In the genomic region with DNA sequence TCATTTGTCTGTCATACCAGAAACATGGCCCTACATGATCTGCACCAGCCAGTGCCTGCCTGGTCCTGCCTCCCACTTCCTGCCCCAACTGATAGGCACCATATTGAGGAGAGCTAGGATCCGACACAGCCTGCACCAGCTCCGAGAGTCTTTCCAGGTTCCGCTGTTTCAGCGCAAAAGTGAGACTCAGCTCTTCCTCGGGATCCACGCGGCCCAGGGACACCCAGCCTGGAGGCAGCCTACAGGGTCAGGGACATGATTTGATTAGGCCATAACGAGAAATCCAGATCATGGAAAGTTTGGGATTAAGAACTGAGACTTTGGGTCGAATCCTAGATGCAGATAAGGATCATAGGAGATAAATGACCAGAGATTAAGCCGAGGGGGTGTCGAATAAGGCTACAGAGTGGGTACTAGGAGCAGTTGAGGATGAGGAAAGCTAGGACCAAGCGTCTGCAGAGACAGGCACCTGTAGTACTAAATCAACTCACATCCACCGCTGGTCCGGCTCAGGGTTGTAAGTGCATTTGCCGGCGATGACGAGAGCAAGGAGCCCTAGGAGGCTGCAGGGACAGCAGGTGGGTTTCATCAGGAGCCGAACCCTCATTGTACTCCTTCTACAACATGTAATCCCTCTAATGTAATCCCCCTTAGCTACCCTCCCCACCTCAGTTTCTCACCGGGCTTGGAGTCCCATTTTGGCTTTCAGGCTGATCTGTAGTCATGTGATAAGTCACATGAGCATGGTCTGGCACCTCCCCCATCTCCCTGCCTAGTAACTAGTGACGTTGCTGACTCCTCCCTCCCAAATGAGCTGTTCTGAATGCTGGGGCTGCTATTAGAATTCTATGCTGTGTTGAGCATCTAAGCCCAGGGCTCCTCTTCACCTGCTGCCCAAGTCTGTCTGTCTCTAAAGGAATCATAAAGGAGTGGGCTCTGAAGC, we compare ENCODE assay signal across 8 mouse cellular contexts. TPM values are rescaled to one million over a fixed set of nuclear protein-coding genes. Genes with fewer than 3 reads are reported as not detected.
DNase-seq lines count a peak whose midpoint lies in the region; ATAC-seq and TF ChIP-seq lines count a peak whose summit lies in the region.

A gene (minus strand): TSS at position 745 of the 943 bp plus-strand sequence.

- H3K9me3 ChIP-seq in embryonic facial prominence, embryonic 15.5 days (replicated peaks) = no peaks in the 10 kb centered on the region
- no peaks in the 10 kb centered on the region for H3K9me3 ChIP-seq in kidney, embryonic 14.5 days (ENCODE audit: control insufficient read depth, low read length)
- H3K9me3 ChIP-seq in limb, embryonic 15.5 days = no peaks in the 10 kb centered on the region

- DNase-seq in 416B (ENCODE audit: low read depth) = peak; percentile 94
- peak; percentile 92 to 95 for DNase-seq in heart, adult 9 months (ENCODE audit: low spot score in 2 of 2)
- peak; percentile 68 to 88 for DNase-seq in monocyte, adult 2 months (ENCODE audit: low read depth in 1 of 2, low spot score in 2 of 2)
- DNase-seq in spleen, postnatal 36 days (ENCODE audit: low spot score in 2 of 2) = peak; percentile 92 to 93

- TF ChIP-seq CTCF in bone marrow, adult 2 months (IDR thresholded peaks at IDR 0.05; ENCODE audit: control insufficient read depth, insufficient read depth, low read length) = no peak

- TF ChIP-seq POLR2A in bone marrow, adult 2 months (IDR thresholded peaks at IDR 0.05; ENCODE audit: borderline replicate concordance, control insufficient read depth, low read depth, low read length) = no peak

- peak within 1 kb of the TSS; percentile 77 for H3K4me3 ChIP-seq in bone marrow, adult 2 months (replicated peaks; ENCODE audit: control insufficient read depth, low read depth, low read length)
- H3K4me3 ChIP-seq in embryonic facial prominence, embryonic 15.5 days (replicated peaks) = peak within 1 kb of the TSS; percentile 56
- peak within 1 kb of the TSS; percentile 61 for H3K4me3 ChIP-seq in kidney, embryonic 14.5 days (ENCODE audit: low read length)
- H3K4me3 ChIP-seq in limb, embryonic 15.5 days = peak within 1 kb of the TSS; percentile 61

- H3K36me3 ChIP-seq in embryonic facial prominence, embryonic 15.5 days = peaks cover 64% of the 10 kb centered on the region
- peaks cover 62% of the 10 kb centered on the region for H3K36me3 ChIP-seq in kidney, embryonic 14.5 days (ENCODE audit: control insufficient read depth, insufficient read depth, low read length)
- H3K36me3 ChIP-seq in limb, embryonic 15.5 days = peaks cover 57% of the 10 kb centered on the region

- ATAC-seq in embryonic facial prominence, embryonic 15.5 days (ENCODE audit: insufficient number of reproducible peaks, low FRiP score, low TSS enrichment, low read depth) = peak; percentile 91
- peak; percentile 94 for ATAC-seq in kidney, embryonic 14.5 days (ENCODE audit: low FRiP score, low TSS enrichment)
- ATAC-seq in limb, embryonic 15.5 days (ENCODE audit: insufficient number of reproducible peaks, low FRiP score, low TSS enrichment, low read depth) = peak; percentile 82

- H3K4me1 ChIP-seq in bone marrow, adult 2 months (ENCODE audit: control insufficient read depth, insufficient read depth, low read length) = peaks cover 2% of the 10 kb centered on the region; the same call in 1 of the 2 replicates
- H3K4me1 ChIP-seq in embryonic facial prominence, embryonic 15.5 days = peaks cover 13% of the 10 kb centered on the region
- peaks cover 4% of the 10 kb centered on the region; the same call in 1 of the 2 replicates for H3K4me1 ChIP-seq in kidney, embryonic 14.5 days (ENCODE audit: control insufficient read depth, insufficient read depth, low read length)
- H3K4me1 ChIP-seq in limb, embryonic 15.5 days = peaks cover 12% of the 10 kb centered on the region

- peak within 1 kb of the TSS; percentile 78 for H3K4me2 ChIP-seq in embryonic facial prominence, embryonic 15.5 days (replicated peaks)
- H3K4me2 ChIP-seq in kidney, embryonic 14.5 days (replicated peaks; ENCODE audit: low read depth, low read length) = peak within 1 kb of the TSS; percentile 70
- peak within 1 kb of the TSS; percentile 69 for H3K4me2 ChIP-seq in limb, embryonic 15.5 days

- peak within 1 kb of the TSS; percentile 48 for H3K9ac ChIP-seq in embryonic facial prominence, embryonic 15.5 days
- peak within 1 kb of the TSS; percentile 66 for H3K9ac ChIP-seq in kidney, embryonic 14.5 days (ENCODE audit: low read depth, low read length)
- H3K9ac ChIP-seq in limb, embryonic 15.5 days = peak within 1 kb of the TSS; percentile 52

- no peaks in the 10 kb centered on the region for H3K27me3 ChIP-seq in embryonic facial prominence, embryonic 15.5 days
- no peaks in the 10 kb centered on the region for H3K27me3 ChIP-seq in kidney, embryonic 14.5 days (ENCODE audit: control insufficient read depth, insufficient read depth, low read length)
- no peaks in the 10 kb centered on the region for H3K27me3 ChIP-seq in limb, embryonic 15.5 days

- 23% methylated on average over 20 of the region's 20 CpGs for WGBS in bone marrow, adult 2 months
- 18% methylated on average over 20 of the region's 20 CpGs for WGBS in embryonic facial prominence, embryonic 15.5 days
- WGBS in kidney, embryonic 14.5 days = 19% methylated on average over 20 of the region's 20 CpGs
- 25% methylated on average over 20 of the region's 20 CpGs for WGBS in limb, embryonic 15.5 days

- H3K27ac ChIP-seq in bone marrow, adult 2 months (ENCODE audit: control insufficient read depth, insufficient read depth, low read depth, low read length, poor library complexity) = no peak within 1 kb of the TSS
- H3K27ac ChIP-seq in embryonic facial prominence, embryonic 15.5 days (replicated peaks) = peak within 1 kb of the TSS; percentile 24; the same call in 1 of the 2 replicates
- H3K27ac ChIP-seq in kidney, embryonic 14.5 days (ENCODE audit: low read depth, low read length) = peak within 1 kb of the TSS; percentile 17; the same call in 1 of the 2 replicates
- H3K27ac ChIP-seq in limb, embryonic 15.5 days = peak within 1 kb of the TSS; percentile 67

RNA-seq across cellular contexts. Expression of the gene that starts here (rescaled TPM):
- 13.8 and 20.0 TPM in 2 replicates for polyA plus RNA-seq in bone marrow, adult 2 months (2011; ENCODE audit: insufficient read depth, insufficient read length, low replicate concordance, missing spikeins)
- 67.0 and 82.0 TPM in 2 replicates for polyA plus RNA-seq in embryonic facial prominence, embryonic 15.5 days (2015; fragmentation: Nextera tagmentation; extraction: Ambion mirVana)
- polyA plus RNA-seq in kidney, embryonic 14.5 days (2014; fragmentation: Nextera tagmentation; extraction: Ambion mirVana) = 58.0 and 86.4 TPM in 2 replicates
- 74.3 and 75.9 TPM in 2 replicates for polyA plus RNA-seq in limb, embryonic 15.5 days (2015; fragmentation: Nextera tagmentation; extraction: Ambion mirVana)
